Mouse (Mus musculus) CH12.LX (cell line): ENCODE measurements around the gene Tbx10.

Source experiments
- CTCF ChIP-seq, 2 experiments: IDR thresholded peaks in 1 of 2; conservative IDR thresholded peaks in 1 of 2; 2 replicates each; pipeline ENCODE4 v1.5.1; 2011 to 2012; ENCODE audit warnings: low read depth in 2 of 2, low read length in 2 of 2, improper control_type of control experiment in 1 of 2, inconsistent platforms in 1 of 2, mild to moderate bottlenecking in 1 of 2, moderate library complexity in 1 of 2
- ELF1 ChIP-seq: IDR thresholded peaks from 2 replicates; pipeline ENCODE4 v1.6.1; 2014; ENCODE audit warnings: low read depth, mild to moderate bottlenecking, inconsistent platforms, low read length, improper control_type of control experiment
- HCFC1 ChIP-seq: IDR thresholded peaks from 2 replicates; pipeline ENCODE4 v1.6.1; 2012; ENCODE audit warnings: low read depth, mild to moderate bottlenecking, inconsistent platforms, low read length, improper control_type of control experiment
- JUN ChIP-seq: IDR thresholded peaks from 2 replicates; pipeline ENCODE4 v1.6.1; 2011; ENCODE audit warnings: low read depth, mild to moderate bottlenecking, low read length, improper control_type of control experiment, moderate library complexity; ENCODE audit not compliant: insufficient read depth
- KAT2A ChIP-seq: IDR thresholded peaks from 2 replicates; pipeline ENCODE4 v1.6.1; 2012; ENCODE audit warnings: low read length, improper control_type of control experiment, inconsistent platforms; ENCODE audit not compliant: insufficient replicate concordance
- MAFK ChIP-seq: IDR thresholded peaks from 2 replicates; pipeline ENCODE4 v1.6.1; 2011; ENCODE audit warnings: low read length, improper control_type of control experiment; ENCODE audit not compliant: insufficient replicate concordance
- MYC ChIP-seq: IDR thresholded peaks from 2 replicates; pipeline ENCODE4 v1.6.1; 2011; ENCODE audit warnings: low read depth, mild to moderate bottlenecking, improper control_type of control experiment, low read length
- POLR2A ChIP-seq: IDR thresholded peaks from 2 replicates; pipeline ENCODE4 v1.6.1; 2011; ENCODE audit warnings: low read depth, mild to moderate bottlenecking, improper control_type of control experiment, low read length
- TBP ChIP-seq: conservative IDR thresholded peaks from 2 replicates; pipeline ENCODE4 v1.6.1; 2011; ENCODE audit warnings: low read depth, low read length, improper control_type of control experiment
- ZNF384 ChIP-seq: IDR thresholded peaks from 2 replicates; pipeline ENCODE4 v1.6.1; 2012; ENCODE audit warnings: low read depth, low read length, improper control_type of control experiment, inconsistent platforms

DNA sequence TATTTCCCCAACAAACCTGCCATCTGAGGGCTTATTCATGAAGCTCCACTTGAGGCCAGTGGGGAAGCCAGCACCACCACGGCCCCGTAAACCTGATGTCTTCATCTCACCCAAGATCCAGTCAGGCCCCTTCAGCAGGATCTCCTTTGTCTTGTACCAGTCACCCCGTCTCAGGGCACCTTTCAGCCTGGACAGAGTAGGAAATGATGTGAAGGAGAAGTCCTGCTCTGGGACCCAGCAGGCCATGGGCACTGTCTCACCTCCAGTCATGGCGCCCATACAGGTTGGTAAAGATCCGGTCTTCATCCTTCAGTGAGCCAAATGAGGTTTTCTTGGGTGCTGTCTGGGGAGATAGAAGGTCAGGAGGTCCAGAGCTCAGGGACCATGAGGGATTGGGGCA lies 18.5 kb downstream of the Tbx10 start:
- no peak for TF ChIP-seq ZNF384
- no peak for TF ChIP-seq TBP
- no peak for TF ChIP-seq CTCF (conservative IDR thresholded peaks at IDR 0.05 in 1 of 2, IDR thresholded peaks at IDR 0.05 in 1 of 2; ENCODE audit: low read depth in 2 of 2, low read length in 2 of 2)
- TF ChIP-seq ELF1, result no peak
- no peak for TF ChIP-seq MYC
- no peak for TF ChIP-seq MAFK
- no peak for TF ChIP-seq JUN
- TF ChIP-seq POLR2A, result no peak
- TF ChIP-seq KAT2A, result no peak
- no peak for TF ChIP-seq HCFC1
